Mouse (Mus musculus) frontal cortex, postnatal 14 days (tissue): ENCODE measurements around the gene Tet3.

Source experiments
- DNase-seq, 2 experiments: peaks; one replicate each; pipeline ENCODE4 v3.0.0; 2022; ENCODE audit warnings: low spot score in 2 of 2

Tet3 gene

GRCm38 (mm10) chr6:83414601-83415355 is 44.1 kb downstream of the Tet3 start:
- DNase-seq, result no peak

- DNase-seq, result no peak
Measured at GRCm38 (mm10) chr6:83413686-83414085, 45.2 kb downstream of the Tet3 start.

DNA sequence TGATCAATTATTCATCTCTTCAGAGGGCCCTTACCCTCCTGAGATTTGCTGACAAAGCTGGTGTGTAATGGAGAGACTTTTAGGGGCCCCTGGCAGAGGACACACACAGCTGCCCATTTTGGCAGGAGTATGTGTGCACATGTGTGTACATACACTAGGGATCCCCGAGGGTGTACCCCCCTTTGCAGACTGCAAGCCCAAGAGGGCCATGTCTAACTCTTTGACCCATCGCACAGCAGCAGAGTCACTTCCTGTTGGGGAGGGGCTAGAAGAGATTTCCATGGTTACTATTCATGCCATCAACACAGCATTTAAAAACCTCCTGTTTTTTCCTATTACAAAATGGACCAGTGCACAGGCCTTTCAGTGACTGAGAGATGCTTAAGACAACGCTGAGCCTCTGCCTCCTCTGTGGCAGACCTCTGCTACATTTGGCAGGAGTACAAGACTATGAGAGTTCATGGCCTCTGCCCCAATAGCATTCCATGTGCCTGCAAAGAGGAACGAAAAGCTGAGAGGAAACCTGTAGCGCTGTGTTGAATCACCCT is 46.0 kb downstream of the Tet3 start:
- DNase-seq, result no peak

DNA sequence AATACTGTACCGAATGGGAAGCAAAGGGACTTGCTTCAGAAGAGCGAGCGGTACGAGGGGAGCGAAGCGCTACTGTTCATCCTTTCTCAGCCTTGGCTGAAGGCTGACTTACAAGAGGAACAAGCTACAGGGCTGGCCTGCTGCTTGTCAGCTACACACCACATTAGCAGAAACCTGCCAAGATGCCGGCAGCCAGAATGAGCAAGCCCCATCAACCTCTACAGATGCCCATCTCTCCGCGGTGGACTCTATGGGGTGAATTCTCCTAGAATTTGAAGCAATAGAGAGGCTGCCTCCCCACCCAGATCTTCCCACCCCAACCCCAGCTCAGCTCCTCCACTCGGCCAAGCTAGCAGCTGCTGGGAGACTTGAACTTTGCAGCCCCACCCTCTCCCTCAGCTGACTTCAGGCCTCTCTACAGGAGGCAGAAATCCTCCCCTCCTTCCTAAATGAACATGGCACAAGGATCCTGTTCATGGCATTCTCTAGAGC is 46.5 kb downstream of the Tet3 start:
- no peak for DNase-seq

GRCm38 (mm10) chr6:83411635-83412361 is 47.1 kb downstream of the Tet3 start:
- DNase-seq, result no peak

GRCm38 (mm10) chr6:83410046-83410706 is 48.7 kb downstream of the Tet3 start:
- peak in 1 of 2 experiments; percentile 32 for DNase-seq

- no peak for DNase-seq
Measured at GRCm38 (mm10) chr6:83408510-83408909, 50.4 kb downstream of the Tet3 start.

GRCm38 (mm10) chr6:83405511-83406064 is 53.3 kb downstream of the Tet3 start:
- no peak for DNase-seq

- no peak for DNase-seq
Measured at GRCm38 (mm10) chr6:83404571-83404970, 54.3 kb downstream of the Tet3 start.

DNA sequence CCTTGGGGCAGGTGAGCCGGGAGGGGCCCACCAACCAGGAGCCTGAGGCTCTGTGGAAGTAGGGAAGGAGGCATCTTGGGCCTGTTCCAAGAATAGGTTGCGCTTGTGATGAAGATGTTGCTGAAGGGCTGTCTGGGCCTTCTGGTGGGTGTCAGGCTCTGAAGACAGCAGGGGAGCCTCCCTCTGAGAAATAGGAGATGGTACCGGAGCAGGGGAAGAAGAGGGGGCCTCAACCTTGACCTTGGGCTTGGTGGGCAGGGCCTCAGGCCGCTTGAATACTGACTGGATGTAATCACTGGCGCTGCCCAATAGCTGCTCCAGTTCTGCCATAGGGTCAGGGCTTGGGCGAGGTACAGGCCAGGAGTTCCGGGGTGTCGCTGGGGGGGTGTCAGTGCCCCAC is 55.4 kb downstream of the Tet3 start:
- no peak for DNase-seq

DNA sequence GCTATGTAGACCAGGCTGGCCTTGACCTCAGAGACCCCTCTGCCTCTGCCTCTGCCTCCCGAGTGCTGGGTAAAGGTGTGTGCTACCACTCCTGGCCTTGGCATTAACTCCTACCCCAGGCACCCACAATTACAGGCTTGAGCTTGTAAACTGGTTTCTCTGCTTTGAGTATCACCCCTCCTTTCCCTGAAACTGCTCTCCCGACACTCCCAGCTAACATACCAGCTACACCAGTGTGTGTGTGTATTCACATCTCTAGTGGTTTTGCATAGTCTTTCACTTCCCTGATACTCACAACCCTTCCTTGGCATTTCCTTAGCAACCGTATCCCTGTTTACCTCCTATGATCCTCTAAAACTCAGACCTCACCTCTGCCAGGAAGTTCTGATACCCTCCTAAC is 59.1 kb downstream of the Tet3 start:
- DNase-seq, result no peak

- no peak for DNase-seq
Measured at GRCm38 (mm10) chr6:83397728-83398127, 61.2 kb downstream of the Tet3 start.

GRCm38 (mm10) chr6:83396711-83397110 is 62.2 kb downstream of the Tet3 start:
- DNase-seq, result no peak

- DNase-seq, result no peak
Measured at GRCm38 (mm10) chr6:83395544-83396229, 63.2 kb downstream of the Tet3 start.

DNA sequence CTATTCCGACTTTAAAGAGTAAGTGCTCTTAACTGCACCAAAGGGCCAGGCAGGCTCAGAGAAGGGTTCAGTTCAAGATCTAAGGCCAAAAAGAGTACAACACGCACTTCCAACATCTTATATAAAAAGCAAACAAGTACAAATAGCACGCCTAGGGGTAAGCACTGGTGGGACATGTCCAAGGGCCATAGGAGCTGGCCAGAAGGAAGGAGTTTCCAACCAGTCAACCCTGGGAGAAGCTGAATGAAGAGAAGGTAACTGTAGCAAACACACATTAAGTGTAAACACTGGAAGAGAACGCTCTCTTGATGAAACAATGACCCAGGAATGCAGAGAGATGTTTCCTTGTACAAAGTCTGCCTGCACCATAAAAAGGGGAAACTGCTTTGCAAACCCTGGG is 64.8 kb downstream of the Tet3 start:
- no peak for DNase-seq

- DNase-seq, result no peak
Measured at GRCm38 (mm10) chr6:83392166-83392780, 66.6 kb downstream of the Tet3 start.

GRCm38 (mm10) chr6:83385569-83386090 is 73.3 kb downstream of the Tet3 start:
- DNase-seq, result no peak

- DNase-seq, result no peak
Measured at GRCm38 (mm10) chr6:83381510-83382491, 77.1 kb downstream of the Tet3 start.

DNA sequence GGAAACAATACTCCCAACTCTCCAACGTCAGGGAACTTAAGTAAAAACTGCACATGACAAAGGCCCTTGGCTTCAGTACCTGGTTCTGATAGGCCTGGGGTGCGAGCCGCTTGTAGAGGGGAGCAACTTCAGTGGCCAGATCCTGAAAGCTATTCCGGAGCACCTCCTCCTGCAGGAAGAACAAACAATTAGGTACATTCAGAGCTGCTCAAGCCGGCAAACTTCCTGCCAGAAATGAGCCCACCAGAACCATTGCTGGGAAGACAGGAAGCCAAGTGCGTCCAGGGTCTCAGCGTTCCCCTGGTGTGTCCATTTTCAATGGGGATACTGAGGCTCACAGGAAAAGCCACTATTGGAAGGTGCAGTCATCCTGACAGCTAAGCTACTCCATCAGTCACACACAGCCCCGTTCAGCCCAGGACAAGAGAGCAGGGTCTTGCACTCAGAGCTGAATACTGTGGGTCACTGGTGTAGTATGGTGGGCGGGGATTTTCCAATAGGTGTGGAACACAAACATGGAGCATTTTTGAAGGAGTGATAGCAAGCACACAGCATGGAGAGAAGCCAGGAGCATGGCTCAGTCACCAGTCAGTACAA is 85.1 kb downstream of the Tet3 start:
- no peak for DNase-seq
